Mouse (Mus musculus) limb, embryonic 14.5 days (tissue): ENCODE results near the gene Snf8. TPM values are rescaled to one million over a fixed set of nuclear protein-coding genes. Genes with fewer than 3 reads are reported as not detected.
A peak's percentile ranks its signal among the peaks of the same experiment; 100 is the strongest.

Source experiments
- ATAC-seq: fragments of 200-750 bp; cut with Nextera tagmentation; 2 replicates; pipeline ENCODE4 v1.8.0; 2017; ENCODE audit warnings: low read depth, moderate number of reproducible peaks, moderate TSS enrichment; ENCODE audit not compliant: low FRiP score
- DNase-seq: peaks from one replicate; pipeline ENCODE4 v3.0.0-alpha.2; 2015; ENCODE audit warnings: low spot score
- H3K27ac ChIP-seq: fragments of 300-500 bp; sonication (generic); replicated peaks from 2 replicates; pipeline ENCODE4 v1.5.1; 2014; ENCODE audit warnings: low read depth, mild to moderate bottlenecking, low read length, moderate library complexity, mixed read lengths
- H3K27me3 ChIP-seq: fragments of 300-500 bp; sonication (generic); 2 replicates; pipeline ENCODE4 v1.6.1; 2014; ENCODE audit warnings: low read length, mixed read lengths; ENCODE audit not compliant: control insufficient read depth, insufficient read depth
- H3K36me3 ChIP-seq: fragments of 300-500 bp; sonication (generic); 2 replicates; pipeline ENCODE4 v1.6.1; 2014; ENCODE audit warnings: mild to moderate bottlenecking, low read length, moderate library complexity, mixed read lengths; ENCODE audit not compliant: control insufficient read depth, insufficient read depth
- H3K4me1 ChIP-seq: fragments of 300-500 bp; sonication (generic); 2 replicates; pipeline ENCODE4 v1.6.1; 2014; ENCODE audit warnings: antibody characterized with exemption, low read length, mixed read lengths; ENCODE audit not compliant: control insufficient read depth, insufficient read depth
- H3K4me2 ChIP-seq: fragments of 300-500 bp; sonication (generic); replicated peaks from 2 replicates; pipeline ENCODE4 v1.6.1; 2014; ENCODE audit warnings: low read depth, mild to moderate bottlenecking, low read length, moderate library complexity; ENCODE audit not compliant: severe bottlenecking
- H3K4me3 ChIP-seq: fragments of 300-500 bp; sonication (generic); replicated peaks from 2 replicates; pipeline ENCODE4 v1.5.1; 2014; ENCODE audit warnings: low read length
- H3K9ac ChIP-seq: fragments of 300-500 bp; sonication (generic); 2 replicates; pipeline ENCODE4 v1.6.1; 2014; ENCODE audit warnings: mild to moderate bottlenecking, low read depth, low read length, moderate library complexity; ENCODE audit not compliant: severe bottlenecking
- H3K9me3 ChIP-seq: fragments of 300-500 bp; sonication (generic); 2 replicates; pipeline ENCODE4 v1.6.1; 2016; ENCODE audit warnings: low read length; ENCODE audit not compliant: control insufficient read depth
- POLR2A ChIP-seq: fragments of 200-500 bp; IDR thresholded peaks from 2 replicates; pipeline ENCODE4 v1.8.0; 2012; ENCODE audit warnings: inconsistent platforms, mild to moderate bottlenecking, moderate library complexity, borderline replicate concordance; ENCODE audit not compliant: insufficient read depth, insufficient read length; ENCODE audit errors: extremely low read depth
- WGBS: fragments of 180-500 bp; shearing (Covaris S2); extraction: QIAGEN DNeasy Blood & Tissue Kit; methylation state at CpG from one replicate; pipeline ENCODE4 v1.1.7; 2014; 5-methylcytosine and 5-hydroxymethylcytosine counted together
- polyA plus RNA-seq, 2 experiments: library from polyadenylated mRNA; depleted of rRNA in 1 of 2; stranded (reverse) in 1 of 2; unstranded in 1 of 2; fragments of >200 nt; fragmentation: Nextera tagmentation in 1 of 2; extraction: Ambion mirVana in 1 of 2; gene quantifications; 2 replicates each; pipeline versions ENCODE4 v1.2.1 to v1.2.3; 2012 to 2014

The Snf8 gene
- polyA plus RNA-seq, 2 experiments = 40.0 to 41.6 TPM

DNA sequence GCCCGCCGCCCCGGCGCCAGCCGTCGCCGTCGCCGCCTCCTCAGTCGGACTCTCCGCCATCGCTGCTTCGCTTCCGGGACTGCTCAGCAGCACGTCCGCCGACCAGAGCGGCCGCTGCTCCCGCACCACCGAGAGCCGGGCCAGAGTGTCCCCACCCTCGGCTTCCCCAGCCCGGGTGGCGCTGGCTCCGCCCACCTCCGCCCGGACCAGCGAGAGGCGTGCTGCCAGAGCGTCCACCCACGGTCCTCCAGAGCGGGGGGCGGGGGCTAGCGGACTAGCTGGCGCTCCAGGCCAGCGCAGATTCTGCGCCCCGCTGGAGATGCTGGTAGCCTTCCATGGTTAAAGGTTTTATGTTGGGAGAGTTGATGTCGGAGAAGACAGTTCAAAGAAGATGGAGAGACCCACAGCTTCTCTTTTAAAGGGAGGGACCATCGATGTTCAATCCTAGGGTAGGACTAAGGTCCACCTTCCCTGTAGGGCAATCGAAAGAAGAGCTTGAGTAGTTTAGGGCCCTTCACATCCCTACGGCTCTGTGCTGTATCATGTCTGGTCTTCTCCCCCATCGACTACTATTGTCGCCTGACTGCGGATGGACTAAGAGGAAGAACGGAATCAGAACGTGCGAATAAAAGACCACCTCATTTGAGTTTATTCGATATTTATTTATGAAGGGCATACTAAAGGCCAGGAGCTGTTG is 30.7 kb downstream of the Snf8 start, which contains the start of gene Ube2z:
Ube2z (minus strand) TSS at position 174 of the 697 bp plus-strand sequence.
- H3K4me3 ChIP-seq = peak within 1 kb of the TSS; percentile 94
- ATAC-seq (peak; percentile 98), DNase-seq (peak; percentile 96)
- WGBS = 5% methylated on average over 38 of the region's 50 CpGs
- no peaks in the 10 kb centered on the region for H3K27me3 ChIP-seq
- no peaks in the 10 kb centered on the region for H3K9me3 ChIP-seq
- TF ChIP-seq POLR2A = peak; percentile 93
- H3K27ac ChIP-seq = peak within 1 kb of the TSS; percentile 79
- H3K4me1 ChIP-seq = peaks cover 14% of the 10 kb centered on the region
- H3K36me3 ChIP-seq = peaks cover 25% of the 10 kb centered on the region
- H3K9ac ChIP-seq = peak within 1 kb of the TSS; percentile 93
- H3K4me2 ChIP-seq = peak within 1 kb of the TSS; percentile 62

DNA sequence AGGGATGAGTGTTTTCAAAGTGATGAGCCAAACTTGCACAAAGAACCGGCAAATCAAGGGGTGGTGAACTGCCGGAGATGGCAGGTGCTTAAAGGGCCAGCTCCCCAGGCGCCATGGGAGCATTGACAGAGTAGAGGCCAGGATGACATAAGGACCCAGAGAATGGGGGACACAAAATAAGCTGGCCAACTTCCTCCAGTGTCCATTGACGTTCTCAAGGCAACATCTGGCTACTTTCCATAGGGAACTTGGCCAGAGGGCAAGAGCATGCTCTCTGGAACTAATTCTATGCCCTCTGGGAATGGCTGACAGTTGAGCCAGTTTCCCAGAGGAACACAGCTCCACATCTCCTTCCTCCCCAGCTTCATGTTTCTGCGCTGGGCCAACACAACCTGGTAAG is 33.5 kb downstream of the Snf8 start:
- Histone ChIP-seq H3K9me3 (no peaks in the 10 kb centered on the region), H3K4me2 (no peak overlapping the region), H3K4me3 (no peak overlapping the region), H3K4me1 (peaks cover 10% of the 10 kb centered on the region), H3K27ac (no peak overlapping the region), H3K9ac (no peak overlapping the region), H3K36me3 (peaks cover 26% of the 10 kb centered on the region), H3K27me3 (no peaks in the 10 kb centered on the region)
- 79% methylated on average over 5 of the region's 5 CpGs for WGBS
- ATAC-seq = no peak
- no peak for DNase-seq
- TF ChIP-seq POLR2A = no peak

- ATAC-seq (no peak), DNase-seq (no peak)
- Histone ChIP-seq H3K9me3 (no peaks in the 10 kb centered on the region), H3K27me3 (no peaks in the 10 kb centered on the region), H3K9ac (no peak overlapping the region), H3K4me1 (peaks cover 10% of the 10 kb centered on the region; the same call in 1 of the 2 replicates), H3K4me2 (no peak overlapping the region), H3K27ac (no peak overlapping the region), H3K4me3 (no peak overlapping the region), H3K36me3 (peaks cover 31% of the 10 kb centered on the region)
- no peak for TF ChIP-seq POLR2A
- 83% methylated on average over 7 of the region's 7 CpGs for WGBS
Observed at GRCm38 (mm10) chr11:96070353-96070752, 35.7 kb downstream of the Snf8 start.

DNA sequence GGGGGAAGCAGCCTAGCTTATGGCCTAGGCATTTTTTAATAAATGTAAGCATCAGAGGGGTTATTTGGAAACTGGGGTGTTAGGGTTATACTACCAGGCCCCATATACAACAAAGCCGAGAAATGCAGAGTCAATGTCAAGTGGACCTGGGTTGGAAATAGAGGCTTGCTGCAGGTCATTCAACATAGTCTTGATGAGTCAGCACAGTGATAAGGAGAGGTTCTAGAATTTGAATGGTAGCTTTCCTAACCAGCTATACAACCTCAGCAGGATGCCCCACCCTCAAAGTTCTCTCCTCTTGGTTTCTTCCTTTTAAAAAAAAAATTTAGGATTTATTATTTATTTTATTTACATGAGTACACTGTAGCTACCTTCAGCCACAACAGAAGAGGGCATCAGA is 36.3 kb downstream of the Snf8 start:
- Histone ChIP-seq H3K27me3 (no peaks in the 10 kb centered on the region), H3K4me2 (no peak overlapping the region), H3K36me3 (peaks cover 31% of the 10 kb centered on the region), H3K9ac (no peak overlapping the region), H3K4me1 (peaks cover 10% of the 10 kb centered on the region; the same call in 1 of the 2 replicates), H3K4me3 (no peak overlapping the region), H3K9me3 (no peaks in the 10 kb centered on the region), H3K27ac (no peak overlapping the region)
- no peak for ATAC-seq
- TF ChIP-seq POLR2A = no peak
- 100% methylated on average over 1 of the region's 1 CpGs for WGBS
- DNase-seq = no peak

DNA sequence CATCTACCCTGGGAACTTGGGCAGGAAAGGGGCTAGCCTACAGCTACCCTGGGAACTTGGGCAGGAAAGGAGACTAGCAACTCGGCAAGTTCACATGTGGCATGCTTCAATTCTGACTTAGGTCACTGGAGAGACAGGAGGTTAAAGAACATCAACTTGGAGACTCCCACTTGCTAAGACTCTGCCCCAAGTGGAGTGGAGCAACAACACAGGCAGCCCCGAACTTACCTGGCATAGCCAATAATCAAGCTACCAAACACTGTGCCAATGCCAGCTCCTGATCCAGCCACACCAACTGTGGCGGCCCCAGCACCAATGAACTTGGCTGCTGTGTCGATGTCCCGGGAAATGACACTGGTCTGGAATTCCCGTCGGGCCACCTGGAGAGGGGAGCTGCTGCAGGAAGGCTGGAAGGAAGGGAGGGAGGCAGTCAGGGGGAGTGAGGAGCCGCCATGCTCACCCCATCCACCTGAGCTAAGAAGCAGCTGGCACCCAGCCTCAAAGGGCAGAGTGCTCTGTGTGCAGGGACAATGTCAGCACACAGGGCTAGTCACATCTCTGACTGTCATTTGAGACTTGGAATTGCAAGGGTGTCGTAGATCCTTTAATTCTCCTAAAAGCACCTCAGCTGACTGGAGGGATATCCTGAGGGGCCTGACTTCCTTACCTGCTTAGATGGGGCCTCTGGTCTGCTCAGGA is 38.8 kb downstream of the Snf8 start:
- ATAC-seq (no peak), DNase-seq (no peak)
- no peak overlapping the region for H3K27ac ChIP-seq
- H3K36me3 ChIP-seq = peaks cover 31% of the 10 kb centered on the region
- no peak overlapping the region for H3K4me3 ChIP-seq
- H3K9ac ChIP-seq = no peak overlapping the region
- TF ChIP-seq POLR2A = no peak
- no peak overlapping the region for H3K4me2 ChIP-seq
- WGBS = 78% methylated on average over 9 of the region's 9 CpGs
- peaks cover 10% of the 10 kb centered on the region; the same call in 1 of the 2 replicates for H3K4me1 ChIP-seq
- no peaks in the 10 kb centered on the region for H3K27me3 ChIP-seq
- H3K9me3 ChIP-seq = no peaks in the 10 kb centered on the region
